Mouse (Mus musculus) cerebellum, adult 9-10 months (tissue): Measurements from ENCODE around the gene Akt3.

Experiments
- DNase-seq: peaks from one replicate; pipeline ENCODE4 v3.0.0; 2022

The Akt3 gene

GRCm38 (mm10) chr1:177186751-177187150 lies 71.3 kb downstream of the Akt3 start:
- DNase-seq: no peak

- no peak for DNase-seq
Measured at GRCm38 (mm10) chr1:177179635-177180034, 78.4 kb downstream of the Akt3 start.

GRCm38 (mm10) chr1:177175436-177175835 lies 82.6 kb downstream of the Akt3 start:
- peak; percentile 61 for DNase-seq

- DNase-seq: no peak
Measured at GRCm38 (mm10) chr1:177171300-177171699, 86.7 kb downstream of the Akt3 start.

- DNase-seq: no peak
Measured at GRCm38 (mm10) chr1:177165789-177166188, 92.2 kb downstream of the Akt3 start.

GRCm38 (mm10) chr1:177165336-177165735 lies 92.7 kb downstream of the Akt3 start:
- DNase-seq: no peak

GRCm38 (mm10) chr1:177150344-177151021 lies 107.5 kb downstream of the Akt3 start:
- DNase-seq: peak; percentile 44

- DNase-seq: no peak
Measured at GRCm38 (mm10) chr1:177148746-177149145, 109.3 kb downstream of the Akt3 start.

GRCm38 (mm10) chr1:177141468-177141867 lies 116.5 kb downstream of the Akt3 start:
- DNase-seq: no peak

- DNase-seq: no peak
Measured at GRCm38 (mm10) chr1:177139652-177140051, 118.4 kb downstream of the Akt3 start.

GRCm38 (mm10) chr1:177131458-177131857 lies 126.5 kb downstream of the Akt3 start:
- DNase-seq: no peak

- peak; percentile 48 for DNase-seq
Measured at GRCm38 (mm10) chr1:177126674-177127073, 131.3 kb downstream of the Akt3 start.

GRCm38 (mm10) chr1:177110665-177111271 lies 147.2 kb downstream of the Akt3 start:
- DNase-seq: peak; percentile 32

GRCm38 (mm10) chr1:177090465-177090864 lies 167.5 kb downstream of the Akt3 start:
- DNase-seq: no peak

- DNase-seq: no peak
Measured at GRCm38 (mm10) chr1:177089515-177089914, 168.5 kb downstream of the Akt3 start.

- no peak for DNase-seq
Measured at GRCm38 (mm10) chr1:177089048-177089447, 169.0 kb downstream of the Akt3 start.

- DNase-seq: peak; percentile 41
Measured at GRCm38 (mm10) chr1:177081957-177082645, 175.9 kb downstream of the Akt3 start.

GRCm38 (mm10) chr1:177069161-177069560 lies 188.8 kb downstream of the Akt3 start:
- no peak for DNase-seq

- no peak for DNase-seq
Measured at GRCm38 (mm10) chr1:177067123-177067646, 190.8 kb downstream of the Akt3 start.

GRCm38 (mm10) chr1:177065732-177066131 lies 192.3 kb downstream of the Akt3 start:
- DNase-seq: no peak

GRCm38 (mm10) chr1:177061761-177062160 lies 196.2 kb downstream of the Akt3 start:
- DNase-seq: no peak

- DNase-seq: peak; percentile 72
Measured at GRCm38 (mm10) chr1:177054891-177055290, 203.1 kb downstream of the Akt3 start.

GRCm38 (mm10) chr1:177051366-177051963 lies 206.5 kb downstream of the Akt3 start:
- peak; percentile 76 for DNase-seq
